Mouse (Mus musculus) limb, embryonic 14.5 days (tissue): Measurements from ENCODE around the gene Tgfb1i1. TPM values are rescaled to one million over a fixed set of nuclear protein-coding genes. Genes with fewer than 3 reads are reported as not detected.

Experiments
- ATAC-seq: fragments of 200-750 bp; cut with Nextera tagmentation; 2 replicates; pipeline ENCODE4 v1.8.0; 2017; ENCODE audit warnings: low read depth, moderate number of reproducible peaks, moderate TSS enrichment; ENCODE audit not compliant: low FRiP score
- DNase-seq: peaks from one replicate; pipeline ENCODE4 v3.0.0-alpha.2; 2015; ENCODE audit warnings: low spot score
- H3K27ac ChIP-seq: fragments of 300-500 bp; sonication (generic); replicated peaks from 2 replicates; pipeline ENCODE4 v1.5.1; 2014; ENCODE audit warnings: low read depth, mild to moderate bottlenecking, low read length, moderate library complexity, mixed read lengths
- H3K27me3 ChIP-seq: fragments of 300-500 bp; sonication (generic); 2 replicates; pipeline ENCODE4 v1.6.1; 2014; ENCODE audit warnings: low read length, mixed read lengths; ENCODE audit not compliant: control insufficient read depth, insufficient read depth
- H3K36me3 ChIP-seq: fragments of 300-500 bp; sonication (generic); 2 replicates; pipeline ENCODE4 v1.6.1; 2014; ENCODE audit warnings: mild to moderate bottlenecking, low read length, moderate library complexity, mixed read lengths; ENCODE audit not compliant: control insufficient read depth, insufficient read depth
- H3K4me1 ChIP-seq: fragments of 300-500 bp; sonication (generic); 2 replicates; pipeline ENCODE4 v1.6.1; 2014; ENCODE audit warnings: antibody characterized with exemption, low read length, mixed read lengths; ENCODE audit not compliant: control insufficient read depth, insufficient read depth
- H3K4me2 ChIP-seq: fragments of 300-500 bp; sonication (generic); replicated peaks from 2 replicates; pipeline ENCODE4 v1.6.1; 2014; ENCODE audit warnings: low read depth, mild to moderate bottlenecking, low read length, moderate library complexity; ENCODE audit not compliant: severe bottlenecking
- H3K4me3 ChIP-seq: fragments of 300-500 bp; sonication (generic); replicated peaks from 2 replicates; pipeline ENCODE4 v1.5.1; 2014; ENCODE audit warnings: low read length
- H3K9ac ChIP-seq: fragments of 300-500 bp; sonication (generic); 2 replicates; pipeline ENCODE4 v1.6.1; 2014; ENCODE audit warnings: mild to moderate bottlenecking, low read depth, low read length, moderate library complexity; ENCODE audit not compliant: severe bottlenecking
- H3K9me3 ChIP-seq: fragments of 300-500 bp; sonication (generic); 2 replicates; pipeline ENCODE4 v1.6.1; 2016; ENCODE audit warnings: low read length; ENCODE audit not compliant: control insufficient read depth
- POLR2A ChIP-seq: fragments of 200-500 bp; IDR thresholded peaks from 2 replicates; pipeline ENCODE4 v1.8.0; 2012; ENCODE audit warnings: inconsistent platforms, mild to moderate bottlenecking, moderate library complexity, borderline replicate concordance; ENCODE audit not compliant: insufficient read depth, insufficient read length; ENCODE audit errors: extremely low read depth
- WGBS: fragments of 180-500 bp; shearing (Covaris S2); extraction: QIAGEN DNeasy Blood & Tissue Kit; methylation state at CpG from one replicate; pipeline ENCODE4 v1.1.7; 2014; 5-methylcytosine and 5-hydroxymethylcytosine counted together
- polyA plus RNA-seq, 2 experiments: library from polyadenylated mRNA; depleted of rRNA in 1 of 2; stranded (reverse) in 1 of 2; unstranded in 1 of 2; fragments of >200 nt; fragmentation: Nextera tagmentation in 1 of 2; extraction: Ambion mirVana in 1 of 2; gene quantifications; 2 replicates each; pipeline versions ENCODE4 v1.2.1 to v1.2.3; 2012 to 2014

The Tgfb1i1 gene
- polyA plus RNA-seq, 2 experiments = 46.0 to 51.2 TPM

DNA sequence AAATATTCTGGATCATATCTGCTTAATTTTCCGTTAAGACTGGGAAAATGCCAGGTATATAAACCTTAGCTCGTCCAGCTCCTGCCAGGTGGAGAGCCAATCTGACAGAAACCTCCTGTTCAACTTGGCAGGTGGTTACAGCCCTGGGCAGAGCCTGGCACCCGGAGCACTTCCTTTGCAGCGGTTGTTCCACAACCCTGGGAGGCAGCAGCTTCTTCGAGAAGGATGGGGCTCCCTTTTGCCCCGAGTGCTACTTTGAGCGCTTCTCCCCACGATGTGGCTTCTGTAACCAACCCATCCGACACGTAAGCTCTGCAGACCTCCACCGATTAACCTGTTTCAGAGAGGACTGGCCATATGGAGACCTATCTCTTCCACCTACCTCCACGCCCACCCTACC lies 5.3 kb downstream of the Tgfb1i1 start:
- 50% methylated on average over 12 of the region's 12 CpGs for WGBS
- peak overlapping the region; percentile 13; the same call in 1 of the 2 replicates for H3K9ac ChIP-seq

DNA sequence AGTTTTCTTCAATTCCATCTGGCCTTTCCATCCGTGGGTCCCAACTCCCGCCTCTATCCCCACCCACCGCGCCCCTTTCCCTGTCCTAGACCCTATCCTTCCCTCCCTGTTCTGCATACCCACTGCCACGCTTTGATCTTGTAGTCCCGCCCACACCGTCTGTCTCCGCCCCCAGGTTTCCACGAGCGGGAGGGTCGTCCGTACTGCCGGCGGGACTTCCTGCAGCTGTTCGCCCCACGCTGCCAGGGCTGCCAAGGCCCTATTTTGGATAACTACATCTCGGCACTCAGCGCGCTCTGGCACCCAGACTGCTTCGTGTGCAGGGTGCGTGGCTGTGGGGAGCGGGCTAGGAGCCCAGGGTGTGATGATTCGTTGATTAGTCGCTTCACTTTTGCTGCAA lies 6.0 kb downstream of the Tgfb1i1 start:
- H3K36me3 ChIP-seq = peaks cover 27% of the 10 kb centered on the region
- 5% methylated on average over 24 of the region's 24 CpGs for WGBS
- TF ChIP-seq POLR2A = no peak

More for the DNA sequence above, 5.3 kb downstream of the Tgfb1i1 start:
- H3K27ac ChIP-seq = no peak overlapping the region
- H3K27me3 ChIP-seq = no peaks in the 10 kb centered on the region
- 0 out of 2 replicates have a peak overlapping the region, but pooled peaks have one; percentile 15 for H3K4me3 ChIP-seq
- ATAC-seq (no peak), DNase-seq (no peak)
- H3K4me1 ChIP-seq = peaks cover 18% of the 10 kb centered on the region
- H3K9me3 ChIP-seq = no peaks in the 10 kb centered on the region
- peaks cover 27% of the 10 kb centered on the region for H3K36me3 ChIP-seq
- H3K4me2 ChIP-seq = peak overlapping the region; percentile 45
- TF ChIP-seq POLR2A = no peak

DNA sequence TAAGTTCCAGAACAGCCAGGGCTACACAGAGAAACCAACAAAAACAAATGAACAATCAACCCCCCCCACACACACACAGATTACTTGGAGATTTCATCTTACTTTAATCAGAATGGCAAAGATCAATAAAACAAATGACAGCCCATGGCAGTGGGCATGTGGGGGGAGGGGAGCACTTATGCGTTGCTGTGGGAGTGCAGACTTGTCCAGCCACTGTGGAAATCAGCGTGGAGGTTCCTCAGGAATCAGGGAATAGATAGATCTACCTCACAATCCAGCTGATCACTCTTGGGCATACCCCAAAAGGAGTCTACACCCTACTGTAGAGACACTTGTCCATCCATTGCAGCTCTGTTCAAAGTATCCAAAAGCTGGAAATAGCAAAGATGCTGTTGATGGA lies 8.4 kb downstream of the Tgfb1i1 start:
- ATAC-seq (no peak), DNase-seq (no peak)
- Histone ChIP-seq H3K4me2 (no peak overlapping the region), H3K4me3 (no peak overlapping the region), H3K9ac (no peak overlapping the region), H3K9me3 (no peaks in the 10 kb centered on the region), H3K4me1 (peaks cover 10% of the 10 kb centered on the region; the same call in 1 of the 2 replicates), H3K27me3 (no peaks in the 10 kb centered on the region), H3K36me3 (peaks cover 17% of the 10 kb centered on the region), H3K27ac (no peak overlapping the region)
- TF ChIP-seq POLR2A = no peak
- WGBS = 63% methylated on average over 2 of the region's 2 CpGs

More for the DNA sequence above, 6.0 kb downstream of the Tgfb1i1 start:
- DNase-seq (peak; percentile 40), ATAC-seq (peak; percentile 34; the same call in 1 of the 2 replicates)
- H3K9me3 ChIP-seq = no peaks in the 10 kb centered on the region
- no peaks in the 10 kb centered on the region for H3K27me3 ChIP-seq
- peak overlapping the region; percentile 15; the same call in 1 of the 2 replicates for H3K4me3 ChIP-seq
- H3K27ac ChIP-seq = no peak overlapping the region
- peaks cover 17% of the 10 kb centered on the region for H3K4me1 ChIP-seq
- peak overlapping the region; percentile 43; the same call in 1 of the 2 replicates for H3K9ac ChIP-seq
- peak overlapping the region; percentile 45 for H3K4me2 ChIP-seq

DNA sequence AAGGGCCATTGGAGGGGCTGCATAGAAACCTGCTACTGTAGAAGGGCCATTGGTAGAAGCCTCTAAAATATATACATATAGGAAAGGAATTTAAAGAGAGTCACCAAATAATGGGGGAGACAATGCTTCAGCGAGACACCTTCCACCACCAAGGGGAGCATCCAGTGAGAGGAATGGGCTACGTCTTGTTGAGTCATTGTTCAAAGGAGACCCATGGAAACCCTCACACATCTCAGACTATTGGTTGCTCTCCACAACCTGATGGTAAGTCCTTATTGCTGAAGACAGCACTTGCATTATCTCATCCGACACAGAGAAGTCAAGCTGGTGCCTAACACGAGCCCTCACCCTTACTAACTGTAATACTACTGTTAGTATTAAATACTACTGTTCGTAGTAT lies 9.1 kb downstream of the Tgfb1i1 start:
- 87% methylated on average over 5 of the region's 5 CpGs for WGBS
- ATAC-seq = no peak
- Histone ChIP-seq H3K27me3 (no peaks in the 10 kb centered on the region), H3K4me1 (peaks cover 10% of the 10 kb centered on the region; the same call in 1 of the 2 replicates), H3K36me3 (peaks cover 12% of the 10 kb centered on the region), H3K9ac (no peak overlapping the region), H3K27ac (no peak overlapping the region), H3K4me2 (no peak overlapping the region), H3K9me3 (no peaks in the 10 kb centered on the region), H3K4me3 (no peak overlapping the region)
- TF ChIP-seq POLR2A = no peak
- DNase-seq = no peak

DNA sequence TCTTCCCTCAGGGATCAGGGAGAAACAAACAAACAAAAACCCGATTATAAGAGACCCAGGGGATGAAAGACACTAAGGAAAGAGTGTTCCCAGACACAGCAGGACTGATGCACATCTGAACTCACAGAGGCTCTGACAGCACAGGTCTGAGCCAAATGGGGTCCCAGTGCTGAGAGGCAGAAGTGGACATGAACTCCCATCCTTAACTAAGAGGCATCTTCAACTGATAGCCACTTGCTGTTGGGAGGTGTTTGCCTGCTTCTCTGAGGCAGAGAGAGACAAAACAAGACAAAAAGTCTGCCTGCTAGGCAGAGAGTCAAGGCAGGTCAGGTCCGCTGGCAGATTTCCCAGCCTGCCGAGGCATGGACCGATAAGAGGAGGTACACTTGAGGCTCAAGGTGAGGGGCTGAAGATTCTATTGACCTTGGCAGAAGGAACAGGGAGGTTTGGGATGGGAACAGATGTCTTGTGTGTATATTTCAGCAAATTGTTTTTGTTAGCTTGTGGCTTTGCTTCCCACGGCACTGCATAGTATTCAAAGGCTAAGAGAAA lies 10.2 kb downstream of the Tgfb1i1 start:
- Histone ChIP-seq H3K27ac (no peak overlapping the region), H3K36me3 (peaks cover 12% of the 10 kb centered on the region; the same call in 1 of the 2 replicates), H3K9ac (no peak overlapping the region), H3K4me3 (no peak overlapping the region), H3K27me3 (no peaks in the 10 kb centered on the region), H3K4me2 (no peak overlapping the region), H3K4me1 (peaks cover 9% of the 10 kb centered on the region; the same call in 1 of the 2 replicates), H3K9me3 (no peaks in the 10 kb centered on the region)
- 54% methylated on average over 5 of the region's 5 CpGs for WGBS
- TF ChIP-seq POLR2A = no peak
- ATAC-seq = no peak
- no peak for DNase-seq
